Mouse (Mus musculus): ENCODE measurements at regions not wholly inside any gene's neighbourhood (a gene's known extent, or its start where the extent isn't known, plus 50 kb on each side); places are given as distances from the start of the nearest gene placed in this dataset.

GRCm38 (mm10) chr8:92777106-92777505 lies 50.0 kb upstream of the Mmp2 start:
- TF ChIP-seq POLR2A (IDR thresholded peaks at IDR 0.05; ENCODE audit: low read depth, low read length) (no peak), CTCF (IDR thresholded peaks at IDR 0.05; ENCODE audit: extremely low read depth, insufficient read depth, insufficient read length, insufficient replicate concordance) (no peak)
